Mouse (Mus musculus) liver, postnatal 0 days (tissue): ENCODE results near the gene Pinlyp. TPM values are rescaled to one million over a fixed set of nuclear protein-coding genes. Genes with fewer than 3 reads are reported as not detected.
A peak's percentile ranks its signal among the peaks of the same experiment; 100 is the strongest.

Source experiments
- ATAC-seq: fragments of 200-750 bp; cut with Nextera tagmentation; 2 replicates; pipeline ENCODE4 v1.8.0; 2017; ENCODE audit warnings: mild to moderate bottlenecking, moderate library complexity
- DNase-seq: peaks from one replicate; pipeline ENCODE4 v3.0.0-alpha.2; 2016
- H3K27ac ChIP-seq: fragments of 300-500 bp; sonication (generic); 2 replicates; pipeline ENCODE4 v1.5.1; 2014; ENCODE audit warnings: antibody characterized with exemption, moderate library complexity, mild to moderate bottlenecking, low read depth
- H3K27me3 ChIP-seq: fragments of 300-500 bp; sonication (generic); 2 replicates; pipeline ENCODE4 v1.6.1; 2014; ENCODE audit warnings: low read length, control low read depth, mixed read lengths; ENCODE audit not compliant: insufficient read depth
- H3K36me3 ChIP-seq: fragments of 300-500 bp; sonication (generic); replicated peaks from 2 replicates; pipeline ENCODE4 v1.6.1; 2014; ENCODE audit warnings: mild to moderate bottlenecking, control low read depth, low read length, moderate library complexity, mixed read lengths; ENCODE audit not compliant: insufficient read depth
- H3K4me1 ChIP-seq: fragments of 300-500 bp; sonication (generic); 2 replicates; pipeline ENCODE4 v1.6.1; 2014; ENCODE audit warnings: antibody characterized with exemption, mild to moderate bottlenecking, control low read depth; ENCODE audit not compliant: insufficient read depth
- H3K4me2 ChIP-seq: fragments of 300-500 bp; sonication (generic); 2 replicates; pipeline ENCODE4 v1.6.1; 2014; ENCODE audit warnings: low read depth, mild to moderate bottlenecking, low read length, moderate library complexity, mixed read lengths
- H3K4me3 ChIP-seq: fragments of 300-500 bp; sonication (generic); 2 replicates; pipeline ENCODE4 v1.5.1; 2014; ENCODE audit warnings: low read depth, low read length
- H3K9ac ChIP-seq: fragments of 300-500 bp; sonication (generic); replicated peaks from 2 replicates; pipeline ENCODE4 v1.6.1; 2014; ENCODE audit warnings: mild to moderate bottlenecking, moderate library complexity
- H3K9me3 ChIP-seq: fragments of 300-500 bp; sonication (generic); 2 replicates; pipeline ENCODE4 v1.6.1; 2016; ENCODE audit warnings: mild to moderate bottlenecking, control low read depth, low read length, mixed read lengths
- CTCF ChIP-seq: sonication (generic); IDR thresholded peaks from 2 replicates; pipeline ENCODE4 v1.5.1; 2016; ENCODE audit warnings: antibody characterized with exemption, low read depth
- EP300 ChIP-seq: IDR thresholded peaks from 2 replicates; pipeline ENCODE4 v1.6.1; 2016; ENCODE audit warnings: antibody characterized with exemption, low read depth, mild to moderate bottlenecking
- WGBS: fragments of 180-500 bp; shearing (Covaris S2); extraction: QIAGEN DNeasy Blood & Tissue Kit; methylation state at CpG from one replicate; pipeline ENCODE4 v1.1.7; 2014; ENCODE audit not compliant: insufficient replicate concordance; 5-methylcytosine and 5-hydroxymethylcytosine counted together
- polyA plus RNA-seq: library from polyadenylated mRNA; unstranded; fragments of >200 nt; fragmentation: Nextera tagmentation; extraction: Ambion mirVana; gene quantifications from 2 replicates; pipeline ENCODE4 v1.2.1, GENCODE M21; 2015

The Pinlyp gene
- polyA plus RNA-seq, 1 experiment from 2014 or later, result not detected

GRCm38 (mm10) chr7:24591735-24592134 is 45.8 kb upstream of the Pinlyp start:
- 0 out of 2 replicates have a peak, but pooled peaks cover 5% of the 10 kb centered on the region for H3K27me3 ChIP-seq
- H3K36me3 ChIP-seq, result no peaks in the 10 kb centered on the region
- no peak overlapping the region for H3K27ac ChIP-seq
- peak; percentile 34 for ATAC-seq
- H3K9ac ChIP-seq, result no peak overlapping the region
- no peak for DNase-seq
- peak; percentile 30; the same call in 1 of the 2 replicates for TF ChIP-seq CTCF
- peak; percentile 48; the same call in 1 of the 2 replicates for TF ChIP-seq EP300
- WGBS, result 50% methylated on average over 5 of the region's 5 CpGs
- no peaks in the 10 kb centered on the region for H3K9me3 ChIP-seq
- H3K4me1 ChIP-seq, result peaks cover 30% of the 10 kb centered on the region
- H3K4me3 ChIP-seq, result no peak overlapping the region
- no peak overlapping the region for H3K4me2 ChIP-seq

- Histone ChIP-seq H3K9ac (no peak overlapping the region), H3K36me3 (no peaks in the 10 kb centered on the region), H3K4me2 (no peak overlapping the region), H3K9me3 (no peaks in the 10 kb centered on the region), H3K4me1 (peaks cover 21% of the 10 kb centered on the region), H3K27me3 (peaks cover 17% of the 10 kb centered on the region), H3K27ac (no peak overlapping the region), H3K4me3 (no peak overlapping the region)
- DNase-seq, result peak; percentile 36
- 65% methylated on average over 13 of the region's 13 CpGs for WGBS
- TF ChIP-seq CTCF (no peak), EP300 (no peak)
- ATAC-seq, result no peak
Measured at GRCm38 (mm10) chr7:24588336-24588735, 42.4 kb upstream of the Pinlyp start.

- ATAC-seq (peak; percentile 28; the same call in 1 of the 2 replicates), DNase-seq (peak; percentile 42)
- Histone ChIP-seq H3K4me1 (peaks cover 17% of the 10 kb centered on the region), H3K36me3 (no peaks in the 10 kb centered on the region), H3K27ac (no peak within 1 kb of the TSS), H3K9me3 (no peaks in the 10 kb centered on the region), H3K9ac (peak within 1 kb of the TSS; percentile 41; the same call in 1 of the 2 replicates), H3K4me2 (peak within 1 kb of the TSS; percentile 68), H3K27me3 (peaks cover 17% of the 10 kb centered on the region), H3K4me3 (peak within 1 kb of the TSS; percentile 31)
- 10% methylated on average over 30 of the region's 30 CpGs for WGBS
- TF ChIP-seq CTCF, result no peak
Measured at GRCm38 (mm10) chr7:24587330-24588105, 41.6 kb upstream of the Pinlyp start, which contains the start of the genes Ethe1 and Zfp575. Gene Ethe1 (plus strand): TSS chr7:24587543. Gene Zfp575 (minus strand): TSS chr7:24587641.

- TF ChIP-seq EP300 (no peak), CTCF (no peak)
- Histone ChIP-seq H3K4me1 (peaks cover 11% of the 10 kb centered on the region), H3K27ac (no peak overlapping the region), H3K9ac (no peak overlapping the region), H3K36me3 (no peaks in the 10 kb centered on the region), H3K4me3 (peak overlapping the region; percentile 31; the same call in 1 of the 2 replicates), H3K27me3 (peaks cover 17% of the 10 kb centered on the region), H3K9me3 (no peaks in the 10 kb centered on the region), H3K4me2 (peak overlapping the region; percentile 68)
- DNase-seq (peak; percentile 55), ATAC-seq (peak; percentile 60)
- WGBS, result 13% methylated on average over 8 of the region's 8 CpGs
Measured at GRCm38 (mm10) chr7:24586828-24587227, 40.9 kb upstream of the Pinlyp start.

- Histone ChIP-seq H3K4me3 (no peak overlapping the region), H3K9me3 (no peaks in the 10 kb centered on the region), H3K9ac (no peak overlapping the region), H3K4me1 (peaks cover 11% of the 10 kb centered on the region), H3K27me3 (peaks cover 17% of the 10 kb centered on the region), H3K4me2 (no peak overlapping the region), H3K36me3 (no peaks in the 10 kb centered on the region), H3K27ac (no peak overlapping the region)
- TF ChIP-seq CTCF, result no peak
- ATAC-seq (no peak), DNase-seq (no peak)
- WGBS, result 54% methylated on average over 16 of the region's 16 CpGs
Measured at GRCm38 (mm10) chr7:24585995-24586394, 40.1 kb upstream of the Pinlyp start.

GRCm38 (mm10) chr7:24584876-24585275 is 39.0 kb upstream of the Pinlyp start:
- Histone ChIP-seq H3K27ac (no peak overlapping the region), H3K4me3 (no peak overlapping the region), H3K4me1 (peaks cover 11% of the 10 kb centered on the region), H3K9me3 (no peaks in the 10 kb centered on the region), H3K9ac (no peak overlapping the region), H3K36me3 (no peaks in the 10 kb centered on the region), H3K4me2 (no peak overlapping the region), H3K27me3 (peaks cover 17% of the 10 kb centered on the region)
- DNase-seq (no peak), ATAC-seq (no peak)
- TF ChIP-seq EP300, result no peak
- TF ChIP-seq CTCF, result no peak
- 83% methylated on average over 6 of the region's 6 CpGs for WGBS
